Mouse (Mus musculus): ENCODE measurements around the gene Plgrkt. TPM values are rescaled to one million over a fixed set of nuclear protein-coding genes. Genes with fewer than 3 reads are reported as not detected.
A peak's percentile ranks its signal among the peaks of the same experiment; 100 is the strongest.

Plgrkt gene
- total and polyA plus RNA-seq, 3 experiments: 117 to 145 TPM; not detected in 1

DNA sequence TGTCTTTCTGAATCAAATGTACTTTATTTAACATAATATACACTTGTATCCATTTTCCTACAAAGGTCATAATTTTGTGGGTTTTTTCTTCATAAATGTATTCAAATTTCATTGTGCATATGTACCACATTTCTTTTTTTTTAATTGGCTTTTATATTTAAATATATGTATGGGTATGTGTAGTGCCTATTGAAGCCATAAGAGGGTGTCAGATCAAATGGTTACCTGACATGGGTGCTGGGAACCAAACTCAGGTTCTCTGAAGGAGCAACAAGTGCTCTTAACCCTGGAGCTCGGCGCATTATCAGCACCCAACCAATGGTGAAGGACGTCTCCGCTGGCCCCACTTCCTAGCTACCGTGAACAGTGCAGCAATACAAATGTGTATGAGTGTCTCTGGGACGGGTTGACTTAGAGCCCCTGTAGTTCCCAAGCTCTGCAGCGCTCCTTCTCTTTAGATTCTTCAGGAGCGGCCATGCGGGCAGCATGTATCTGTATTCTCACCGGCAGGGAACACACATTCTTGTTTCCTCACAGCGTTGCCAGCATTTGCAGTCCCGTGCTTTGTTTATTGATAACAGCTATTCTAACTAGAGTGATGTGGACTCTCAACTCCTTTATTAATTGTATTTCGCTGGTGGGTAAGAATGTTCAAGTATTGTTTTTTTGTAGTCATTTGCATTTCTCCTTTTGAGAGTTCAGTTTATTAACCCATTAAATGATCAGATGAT is 40.2 kb downstream of the Plgrkt start:
- no peaks in the 10 kb centered on the region for H3K9me3 ChIP-seq (replicated peaks; ENCODE audit: insufficient read depth, low read length)
- peak; percentile 69; the same call in 1 of the 2 replicates for TF ChIP-seq BHLHE40 (IDR thresholded peaks at IDR 0.05; ENCODE audit: borderline replicate concordance, low read depth, low read length)
- no peak for TF ChIP-seq ZKSCAN1 (IDR thresholded peaks at IDR 0.05; ENCODE audit: low read depth, low read length)
- TF ChIP-seq MYC (IDR thresholded peaks at IDR 0.05; ENCODE audit: low read depth, low read length): no peak
- no peak for TF ChIP-seq ZMIZ1 (IDR thresholded peaks at IDR 0.05; ENCODE audit: low read depth, low read length)
- peak; percentile 36 for TF ChIP-seq RAD21 (IDR thresholded peaks at IDR 0.05; ENCODE audit: low read depth, low read length)
- TF ChIP-seq ZNF384 (IDR thresholded peaks at IDR 0.05; ENCODE audit: low read depth, low read length): peak; percentile 59; the same call in 1 of the 2 replicates
- peak; percentile 72; the same call in 1 of the 2 replicates for TF ChIP-seq MXI1 (IDR thresholded peaks at IDR 0.05; ENCODE audit: low read depth, low read length)
- TF ChIP-seq USF2 (IDR thresholded peaks at IDR 0.05; ENCODE audit: borderline replicate concordance in 1 of 2, insufficient read depth in 1 of 2, low read depth in 1 of 2, low read length in 2 of 2): no peak
- TF ChIP-seq KAT2A (conservative IDR thresholded peaks at IDR 0.05; ENCODE audit: low read depth, low read length): no peak
- TF ChIP-seq ETS1 (IDR thresholded peaks at IDR 0.05; ENCODE audit: low read depth, low read length): peak; percentile 35; the same call in 1 of the 2 replicates
- peak; percentile 71 for TF ChIP-seq TBP (IDR thresholded peaks at IDR 0.05; ENCODE audit: low read depth, low read length)
- TF ChIP-seq CTCF (IDR thresholded peaks at IDR 0.05 in 2 of 3, conservative IDR thresholded peaks at IDR 0.05 in 1 of 3; ENCODE audit: control insufficient read depth in 1 of 3, insufficient read depth in 1 of 3, low read depth in 2 of 3, low read length in 3 of 3, poor library complexity in 1 of 3, severe bottlenecking in 1 of 3): peak in 2 of 3 experiments; percentile 21 to 50; a peak in 3 of 6 replicates
- TF ChIP-seq GATA1 (IDR thresholded peaks at IDR 0.05; ENCODE audit: low read depth, low read length): peak; percentile 46
- TF ChIP-seq SMC3 (IDR thresholded peaks at IDR 0.05; ENCODE audit: low read depth, low read length): peak; percentile 50
- TF ChIP-seq POLR2A (IDR thresholded peaks at IDR 0.05; ENCODE audit: control insufficient read depth in 1 of 2, insufficient read depth in 1 of 2, low read depth in 1 of 2, low read length in 2 of 2, poor library complexity in 1 of 2): no peak; a peak in 1 of 4 replicates
- peak; percentile 29; the same call in 1 of the 2 replicates for TF ChIP-seq SIN3A (IDR thresholded peaks at IDR 0.05; ENCODE audit: low read length)
- H3K27me3 ChIP-seq (ENCODE audit: control insufficient read depth in 1 of 2, insufficient read depth in 2 of 2, low read length in 2 of 2): peaks cover 12 to 13% of the 10 kb centered on the region in 2 experiments
- peak overlapping the region; percentile 39 to 61 for H3K4me3 ChIP-seq (ENCODE audit: control insufficient read depth in 1 of 2, insufficient read depth in 1 of 2, low read depth in 2 of 2, low read length in 2 of 2)
- no peaks in the 10 kb centered on the region for H3K79me2 ChIP-seq (ENCODE audit: control insufficient read depth, insufficient read depth, low read length, poor library complexity)
- DNase-seq (ENCODE audit: low read depth, low spot score): peak; percentile 92
- H3K4me1 ChIP-seq (ENCODE audit: control insufficient read depth in 1 of 2, insufficient read depth in 2 of 2, low read length in 2 of 2): peaks cover 6 to 12% of the 10 kb centered on the region in 2 experiments
- peak overlapping the region; percentile 38 for H3K9ac ChIP-seq (ENCODE audit: control insufficient read depth, low read depth, low read length, poor library complexity, severe bottlenecking)
- peaks cover 0 to 5% of the 10 kb centered on the region in 2 experiments; a peak in 1 of 4 replicates for H3K36me3 ChIP-seq (ENCODE audit: control insufficient read depth in 1 of 2, insufficient read depth in 2 of 2, low read length in 2 of 2)
- H3K27ac ChIP-seq (ENCODE audit: control insufficient read depth, low read depth, low read length): 0 out of 2 replicates have a peak overlapping the region, but pooled peaks have one; percentile 0

DNA sequence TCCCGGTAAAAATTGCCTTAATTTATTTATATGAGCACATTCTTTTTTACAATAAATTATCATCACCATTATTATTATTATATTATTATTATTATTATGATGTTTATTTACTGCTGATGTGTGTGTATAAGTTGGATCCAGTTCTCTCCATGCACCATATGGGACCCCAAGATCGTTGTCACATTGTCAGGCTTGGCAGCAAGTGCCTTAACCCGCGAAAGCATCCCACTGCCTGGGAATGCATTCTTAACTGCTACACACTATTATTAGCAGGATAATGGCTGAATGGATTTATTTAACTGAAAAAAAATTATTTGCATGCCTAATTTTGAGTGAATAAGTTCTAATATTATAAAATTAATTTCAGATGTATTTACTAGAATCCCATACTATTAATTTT is 40.8 kb downstream of the Plgrkt start:
- peak; percentile 36; the same call in 1 of the 2 replicates for TF ChIP-seq SIN3A (IDR thresholded peaks at IDR 0.05; ENCODE audit: low read length)
- no peak for TF ChIP-seq GATA1 (IDR thresholded peaks at IDR 0.05; ENCODE audit: low read depth, low read length)
- H3K4me1 ChIP-seq (ENCODE audit: control insufficient read depth in 1 of 2, insufficient read depth in 2 of 2, low read length in 2 of 2): peaks cover 6 to 12% of the 10 kb centered on the region in 2 experiments

More for the DNA sequence above, 40.8 kb downstream of the Plgrkt start:
- Histone ChIP-seq H3K36me3 (ENCODE audit: control insufficient read depth in 1 of 2, insufficient read depth in 2 of 2, low read length in 2 of 2) (peaks cover 0 to 5% of the 10 kb centered on the region in 2 experiments; a peak in 1 of 4 replicates), H3K9ac (ENCODE audit: control insufficient read depth, low read depth, low read length, poor library complexity, severe bottlenecking) (no peak overlapping the region), H3K27me3 (ENCODE audit: control insufficient read depth in 1 of 2, insufficient read depth in 2 of 2, low read length in 2 of 2) (peaks cover 7 to 9% of the 10 kb centered on the region in 2 experiments), H3K27ac (ENCODE audit: control insufficient read depth, low read depth, low read length) (no peak overlapping the region), H3K79me2 (ENCODE audit: control insufficient read depth, insufficient read depth, low read length, poor library complexity) (no peaks in the 10 kb centered on the region), H3K4me3 (ENCODE audit: control insufficient read depth in 1 of 2, insufficient read depth in 1 of 2, low read depth in 2 of 2, low read length in 2 of 2) (peak overlapping the region; percentile 9 to 61; a peak in 2 of 4 replicates), H3K9me3 (replicated peaks; ENCODE audit: insufficient read depth, low read length) (no peaks in the 10 kb centered on the region)
- DNase-seq (ENCODE audit: low read depth, low spot score): peak; percentile 60
